Mouse (Mus musculus) gastrocnemius, postnatal 25 days (tissue): ENCODE measurements at regions not wholly inside any gene's neighbourhood (a gene's known extent, or its start where the extent isn't known, plus 50 kb on each side); places are given as distances from the start of the nearest gene placed in this dataset.
A peak's percentile ranks its signal among the peaks of the same experiment; 100 is the strongest.
"Not testable (repeated sequence)": the region's sequence is repeated elsewhere in the genome, so short reads cannot be mapped to it uniquely, and the experiment has no call there.

Source experiments
- DNase-seq: peaks from one replicate; pipeline ENCODE4 v3.0.0; 2022

- peak; percentile 28 for DNase-seq
These were observed 66.0 kb downstream of the Nr2f2 start for GRCm38 (mm10) chr7:70300516-70300915.

GRCm38 (mm10) chr7:70291431-70291830 is 75.1 kb downstream of the Nr2f2 start:
- DNase-seq, result no peak

GRCm38 (mm10) chr7:70290733-70291320 is 75.7 kb downstream of the Nr2f2 start:
- DNase-seq, result no peak

- DNase-seq, result no peak
These were observed 76.3 kb downstream of the Nr2f2 start for GRCm38 (mm10) chr7:70290277-70290676.

GRCm38 (mm10) chr7:70288621-70289020 is 77.9 kb downstream of the Nr2f2 start:
- DNase-seq, result no peak

- no peak for DNase-seq
These were observed 78.6 kb downstream of the Nr2f2 start for GRCm38 (mm10) chr7:70287891-70288421.

- DNase-seq, result no peak
These were observed 79.6 kb downstream of the Nr2f2 start for GRCm38 (mm10) chr7:70286836-70287355.

- no peak for DNase-seq
These were observed 81.2 kb downstream of the Nr2f2 start for GRCm38 (mm10) chr7:70285344-70285743.

- no peak for DNase-seq
These were observed 82.7 kb downstream of the Nr2f2 start for GRCm38 (mm10) chr7:70283836-70284235.

- no peak for DNase-seq
These were observed 83.4 kb downstream of the Nr2f2 start for GRCm38 (mm10) chr7:70283166-70283565.

- no peak for DNase-seq
These were observed 84.5 kb downstream of the Nr2f2 start for GRCm38 (mm10) chr7:70281891-70282515.

GRCm38 (mm10) chr7:70281381-70281750 is 85.2 kb downstream of the Nr2f2 start:
- no peak for DNase-seq

- DNase-seq, result no peak
These were observed 85.7 kb downstream of the Nr2f2 start for GRCm38 (mm10) chr7:70280643-70281380.

GRCm38 (mm10) chr7:70279927-70280642 is 86.5 kb downstream of the Nr2f2 start:
- DNase-seq, result no peak

- no peak for DNase-seq
These were observed 87.4 kb downstream of the Nr2f2 start for GRCm38 (mm10) chr7:70279101-70279500.

- DNase-seq, result no peak
These were observed 90.5 kb downstream of the Nr2f2 start for GRCm38 (mm10) chr7:70276078-70276477.

GRCm38 (mm10) chr7:70274312-70274711 is 92.2 kb downstream of the Nr2f2 start:
- DNase-seq, result no peak

GRCm38 (mm10) chr7:70267075-70267474 is 99.5 kb downstream of the Nr2f2 start:
- DNase-seq, result peak; percentile 76

GRCm38 (mm10) chr7:70256806-70257205 is 109.7 kb downstream of the Nr2f2 start:
- DNase-seq, result no peak

GRCm38 (mm10) chr7:70255072-70255471 is 111.5 kb downstream of the Nr2f2 start:
- DNase-seq, result no peak

- no peak for DNase-seq
These were observed 113.3 kb downstream of the Nr2f2 start for GRCm38 (mm10) chr7:70253275-70253674.

GRCm38 (mm10) chr7:70239059-70239458 is 127.5 kb downstream of the Nr2f2 start:
- DNase-seq, result not testable (repeated sequence)
